Mouse (Mus musculus): Measurements from ENCODE around the gene Agr3. TPM values are rescaled to one million over a fixed set of nuclear protein-coding genes. Genes with fewer than 3 reads are reported as not detected.

Agr3 gene
- not detected for total RNA-seq (2023)

DNA sequence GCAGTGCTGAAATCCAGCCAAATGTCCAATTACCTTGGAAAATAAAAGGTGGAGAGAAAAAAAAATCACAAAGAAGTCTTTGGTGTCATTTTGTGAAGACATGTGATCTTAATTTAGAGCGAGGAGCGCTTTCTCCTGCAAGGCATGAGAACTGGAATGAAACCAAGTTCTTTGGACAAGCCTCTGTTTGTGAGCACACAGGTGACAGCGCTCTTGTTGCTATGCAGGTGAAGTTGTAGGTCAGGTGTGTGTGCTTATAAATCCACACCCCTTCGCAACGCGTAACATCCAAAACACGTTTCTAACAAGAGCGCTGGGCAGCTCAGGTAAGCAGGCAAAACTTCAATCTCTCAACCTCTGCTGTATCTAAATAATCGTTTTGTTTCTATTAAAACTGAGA, at the start of gene Agr3:
Gene Agr3, plus strand, starts transcription at position 219 of the 400 bp plus-strand sequence.

DNA sequence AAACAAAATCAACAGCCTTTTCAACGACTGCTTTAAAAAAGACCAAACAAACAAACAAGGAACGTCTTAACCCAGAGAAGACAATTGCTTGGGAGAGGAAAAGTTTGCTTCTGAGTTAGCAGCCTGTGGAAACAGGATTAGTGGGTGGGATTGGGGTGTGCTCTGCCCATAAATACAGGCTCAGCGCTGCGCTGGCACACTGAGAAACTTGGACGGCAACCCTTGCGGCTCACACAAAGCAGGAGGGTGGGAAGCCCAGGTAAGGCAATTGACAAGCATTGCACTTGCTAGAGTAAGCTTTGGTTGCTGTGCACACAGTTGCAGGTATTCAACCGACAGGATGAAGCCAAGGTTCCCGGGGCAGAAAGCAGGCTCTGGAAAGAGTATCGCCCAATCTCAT, 67.3 kb downstream of the Agr3 start, which contains the start of gene Agr2:
Gene Agr2, plus strand, starts transcription at position 197 of the 400 bp plus-strand sequence.

Other genes starting within 250 kb of the Agr3 start
- gene Agr2, start 67.3 kb downstream of the Agr3 start, total RNA-seq (2023): not detected
- 146 TPM for gene Tspan13, start 116.9 kb downstream of the Agr3 start, total RNA-seq (2023)
- 35.0 TPM for gene Ankmy2, start 231.5 kb downstream of the Agr3 start, total RNA-seq (2023)
- gene Bzw2, start 232.5 kb downstream of the Agr3 start, total RNA-seq (2023): 213 TPM